8 mouse cellular contexts compared by ENCODE assay signal in the genomic region with DNA sequence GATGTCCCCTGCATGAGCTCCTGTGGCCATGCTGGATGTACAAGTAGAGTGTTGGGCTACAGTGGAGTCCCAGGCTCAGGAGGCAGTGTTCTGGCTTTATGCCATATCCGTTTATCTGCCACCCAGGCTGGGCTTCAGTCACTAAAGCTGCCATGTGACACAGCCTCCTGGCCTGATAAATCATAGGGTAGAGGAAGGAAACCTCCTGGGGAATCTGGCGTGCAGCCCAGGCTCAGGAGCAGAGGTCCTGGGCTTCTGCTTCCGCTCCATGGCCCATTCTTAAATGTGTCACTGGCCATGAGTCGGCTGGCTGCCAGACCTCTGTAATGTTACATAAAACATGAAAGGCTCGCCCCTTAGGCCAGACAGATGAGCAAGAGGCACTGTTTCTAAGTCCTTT. TPM values are rescaled to one million over a fixed set of nuclear protein-coding genes. Genes with fewer than 3 reads are reported as not detected.
DNase-seq lines count a peak whose midpoint lies in the region; ATAC-seq and TF ChIP-seq lines count a peak whose summit lies in the region.

No protein-coding gene starts in this region.

- no peaks in the 10 kb centered on the region for H3K9me3 ChIP-seq in G1E (replicated peaks)

- no peaks in the 10 kb centered on the region for H3K27me3 ChIP-seq in G1E (ENCODE audit: insufficient read depth, low read length)

- DNase-seq in G1E (ENCODE audit: low spot score): peak; percentile 32
- peak; percentile 95 for DNase-seq in adrenal gland, postnatal 14 days
- peak; percentile 66 to 76 for DNase-seq in frontal cortex, postnatal 14 days (ENCODE audit: low spot score in 2 of 2)
- DNase-seq in layer of hippocampus, postnatal 36 days: peak; percentile 24 to 33
- peak; percentile 66 to 73 for DNase-seq in spleen, postnatal 4 days (ENCODE audit: low spot score in 2 of 2)
- no peak for DNase-seq in thymus, postnatal 10 days (ENCODE audit: low spot score in 2 of 2)

- H3K4me3 ChIP-seq in G1E (ENCODE audit: low read depth, low read length): no peak overlapping the region

- no peaks in the 10 kb centered on the region for H3K4me1 ChIP-seq in G1E (ENCODE audit: insufficient read depth, low read depth, low read length)

- ATAC-seq in G1E (ENCODE audit: extremely low read depth, insufficient number of reproducible peaks, low FRiP score, poor library complexity, severe bottlenecking): no peak
- peak; percentile 94 to 96 for ATAC-seq in hematopoietic stem cell, adult 5-6 weeks (replicated peaks in 1 of 2; ENCODE audit: insufficient read depth in 1 of 2, low FRiP score in 2 of 2, low TSS enrichment in 1 of 2, low read depth in 1 of 2, poor library complexity in 2 of 2, severe bottlenecking in 2 of 2)
- peak; percentile 89 for ATAC-seq in megakaryocyte-erythroid progenitor cell, adult 5-6 weeks (replicated peaks; ENCODE audit: low FRiP score, low TSS enrichment, poor library complexity, severe bottlenecking)

- TF ChIP-seq CTCF in G1E (IDR thresholded peaks at IDR 0.05; ENCODE audit: low read depth, low read length): no peak

- H3K36me3 ChIP-seq in G1E (replicated peaks): no peaks in the 10 kb centered on the region

RNA-seq across cellular contexts. Expression of a gene that starts 31.3 kb away (rescaled TPM):
- total RNA-seq in G1E (2014; fragmentation: Nextera tagmentation) (not detected in 2 replicates), G1E (2017) (0.05 TPM in 1 of 2 replicates, not detected in the other)
- not detected in 2 replicates for polyA plus RNA-seq in G1E (2012)
- total RNA-seq in adrenal gland, postnatal 14 days (2021): not detected in 2 replicates
- 0.38 TPM in 1 of 2 replicates, not detected in the other for total RNA-seq in hematopoietic stem cell, adult 5-6 weeks (2017)
- not detected for total RNA-seq in layer of hippocampus, postnatal 36 days (2021)
- total RNA-seq in megakaryocyte-erythroid progenitor cell, adult 5-6 weeks (2014; fragmentation: Nextera tagmentation): not detected in 2 replicates
- total RNA-seq in megakaryocyte-erythroid progenitor cell, adult 5-6 weeks (2017): not detected in 2 replicates

RNA-seq across cellular contexts. Expression of a gene that starts 36.7 kb away (rescaled TPM):
- total RNA-seq in G1E (2014; fragmentation: Nextera tagmentation) (not detected in 2 replicates), G1E (2017) (not detected in 2 replicates)
- polyA plus RNA-seq in G1E (2012): not detected in 2 replicates
- 76.0 and 81.6 TPM in 2 replicates for total RNA-seq in adrenal gland, postnatal 14 days (2021)
- total RNA-seq in hematopoietic stem cell, adult 5-6 weeks (2017): 14.1 and 17.4 TPM in 2 replicates
- total RNA-seq in layer of hippocampus, postnatal 36 days (2021): 10 to 100 TPM; 81.3 to 85.0 TPM
- not detected in 2 replicates for total RNA-seq in megakaryocyte-erythroid progenitor cell, adult 5-6 weeks (2014; fragmentation: Nextera tagmentation)
- total RNA-seq in megakaryocyte-erythroid progenitor cell, adult 5-6 weeks (2017): 1.3 TPM in 1 of 2 replicates, not detected in the other

Comparison
In these comparisons a context has a peak if more than half of its experiments do, and no peak if none do; other contexts are left out.
1. DNase-seq: peak in G1E (single experiment), adrenal gland, postnatal 14 days (single experiment), frontal cortex, postnatal 14 days (2 of 2), layer of hippocampus, postnatal 36 days (2 of 2) and spleen, postnatal 4 days (2 of 2); none in thymus, postnatal 10 days (0 of 2).